Mouse (Mus musculus) adrenal gland, postnatal 4 days (tissue): ENCODE measurements around the gene F2. TPM values are rescaled to one million over a fixed set of nuclear protein-coding genes. Genes with fewer than 3 reads are reported as not detected.
A peak's percentile ranks its signal among the peaks of the same experiment; 100 is the strongest.

ENCODE experiments used
- DNase-seq, 2 experiments: peaks; one replicate each; pipeline ENCODE4 v3.0.0; 2021 to 2022; ENCODE audit warnings: low spot score in 2 of 2, mixed read lengths in 2 of 2
- long read RNA-seq, 2 experiments: library from polyadenylated mRNA; stranded (forward); transcript quantifications; one replicate each; pipeline ENCODE4 v2.0.0; 2021
- total RNA-seq, 2 experiments: library from RNA; stranded (reverse); gene quantifications; 2 replicates each; pipeline ENCODE4 v1.2.3; 2021

F2 gene
- 100 to 1,000 TPM in 1 of 2 experiments, 1 to 10 TPM in 1; 4.0 to 135 TPM for total RNA-seq
- long read RNA-seq, experiment 1, transcript F2-201 (14 exons, 1,988 nt) = major isoform, 161 of 207 reads
- long read RNA-seq, experiment 1, partial matches to known transcripts = 37 of 207 reads
- long read RNA-seq, experiment 1, other reads (novel, unspliced or antisense) = 9 of 207 reads
- long read RNA-seq, experiment 2, partial matches to known transcripts = 0 of 3 reads
- long read RNA-seq, experiment 2, other reads (novel, unspliced or antisense) = 0 of 3 reads

DNA sequence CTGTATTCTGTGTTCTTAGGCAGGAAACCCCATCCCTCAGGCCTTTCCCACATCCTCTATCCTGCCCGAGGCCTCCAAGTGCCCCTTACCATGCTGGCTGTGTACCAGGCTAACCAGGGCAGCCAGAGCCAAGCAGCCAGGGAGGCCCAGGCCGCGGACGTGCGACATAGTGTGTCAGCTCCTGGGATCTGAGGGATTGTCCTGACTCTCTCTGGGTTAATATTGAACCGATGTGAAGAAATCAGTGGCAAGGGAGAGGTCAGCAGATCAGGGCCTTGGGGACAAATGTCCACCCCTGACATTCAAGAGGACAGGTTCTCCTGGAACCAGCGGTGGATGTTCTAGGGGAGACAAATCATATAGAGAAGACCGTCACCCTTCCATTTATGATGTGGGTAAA is at the start of gene F2:
TSS of gene F2 (minus strand) at position 186 of the 400 bp plus-strand sequence.
- no peak for DNase-seq

DNA sequence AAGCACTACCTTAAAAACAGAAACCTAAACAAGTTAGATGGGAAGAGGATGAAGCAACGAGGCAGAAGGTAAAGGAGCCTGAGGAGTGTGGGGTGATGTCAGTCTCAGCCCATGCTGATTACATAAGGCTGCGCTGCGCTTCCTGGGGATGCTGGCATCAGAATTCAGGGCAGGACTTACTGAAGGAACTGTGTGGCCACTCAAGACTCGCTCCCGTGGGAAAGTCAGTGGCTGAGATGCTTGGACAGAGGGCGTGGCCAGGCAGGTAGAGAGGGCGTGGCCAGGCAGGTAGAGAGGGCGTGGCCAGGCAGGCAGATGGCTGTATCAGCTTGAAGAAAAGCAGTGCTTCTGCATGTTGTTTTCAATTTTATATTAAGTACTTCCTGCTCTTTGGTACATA is 47.7 kb upstream of the F2 start:
- no peak for DNase-seq

DNA sequence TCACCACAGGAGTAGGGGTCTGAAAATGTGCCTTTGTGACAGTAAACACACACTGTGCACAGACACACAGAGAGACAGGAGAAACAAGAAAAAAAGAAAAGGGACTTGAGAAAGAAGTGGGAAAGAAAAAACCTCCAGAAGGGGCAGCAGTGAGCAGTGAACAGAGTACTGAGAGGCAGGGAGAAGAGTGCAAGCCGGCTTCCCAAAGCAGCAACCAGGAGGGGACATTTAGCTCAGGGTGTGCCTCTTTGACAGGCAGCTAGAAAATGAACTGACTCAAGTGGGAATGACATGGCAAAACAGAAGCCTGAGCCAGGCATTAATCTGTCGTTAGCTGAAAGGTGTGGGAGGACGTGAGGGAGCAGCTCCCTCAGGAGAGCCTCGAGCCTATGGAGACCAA is 46.6 kb upstream of the F2 start:
- no peak for DNase-seq

DNA sequence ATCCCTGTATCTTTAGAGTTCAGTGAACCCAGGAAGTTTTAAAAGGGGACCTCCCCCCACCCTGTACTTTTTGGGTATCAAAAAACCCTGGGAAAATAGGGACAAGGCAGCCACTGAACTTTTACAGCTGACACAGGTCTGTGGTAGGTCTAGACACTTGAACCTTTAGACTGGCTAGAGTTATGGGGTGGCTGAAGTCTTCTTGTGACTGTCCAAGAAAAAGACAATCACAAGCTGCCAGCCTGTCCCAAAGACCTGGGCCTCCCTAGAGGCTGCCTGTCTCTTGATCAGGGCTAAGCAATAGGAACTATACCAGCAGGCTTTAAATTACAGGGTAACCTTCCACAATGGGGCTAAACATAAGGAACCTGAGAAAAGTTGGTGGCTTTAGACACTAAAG is 40.7 kb upstream of the F2 start:
- no peak for DNase-seq

DNA sequence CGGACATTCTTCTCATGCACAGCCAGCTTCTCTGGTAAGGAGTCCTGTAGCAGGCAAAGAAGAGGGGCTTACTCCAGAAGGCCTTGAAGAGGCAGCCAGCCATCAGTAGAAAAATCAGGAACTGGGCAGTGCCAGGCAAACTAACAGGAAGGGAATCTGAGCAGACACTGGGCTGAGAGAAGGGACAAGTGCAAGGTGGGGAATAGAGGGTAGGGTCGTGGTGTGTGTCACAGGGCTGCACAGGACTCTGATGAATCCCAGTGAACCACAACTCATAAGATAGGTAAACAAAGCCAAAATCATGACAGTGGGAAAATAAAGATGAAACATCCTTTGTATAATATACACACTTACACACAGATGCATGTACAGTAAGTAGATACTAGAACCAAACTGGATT is 40.2 kb upstream of the F2 start:
- no peak for DNase-seq

DNA sequence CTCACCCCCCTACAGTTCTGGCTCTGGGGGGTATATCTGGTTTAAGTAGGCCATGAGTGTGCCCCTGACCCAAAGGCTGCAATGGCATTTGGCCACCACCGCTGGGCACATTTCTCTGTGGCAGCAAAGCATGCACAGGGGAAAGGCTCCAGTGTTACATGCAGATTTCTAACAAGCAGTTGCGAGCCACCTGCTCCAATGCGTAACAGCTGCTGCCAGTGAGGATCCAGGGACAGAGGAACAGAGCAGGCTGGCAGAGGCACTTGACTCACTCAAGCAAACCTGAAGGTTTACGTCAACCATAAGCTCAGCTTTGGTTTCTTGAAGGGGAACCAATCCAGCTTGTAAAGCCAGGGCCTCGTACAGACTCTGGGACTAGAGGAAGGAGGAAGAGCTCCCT is 38.7 kb upstream of the F2 start:
- no peak for DNase-seq

DNA sequence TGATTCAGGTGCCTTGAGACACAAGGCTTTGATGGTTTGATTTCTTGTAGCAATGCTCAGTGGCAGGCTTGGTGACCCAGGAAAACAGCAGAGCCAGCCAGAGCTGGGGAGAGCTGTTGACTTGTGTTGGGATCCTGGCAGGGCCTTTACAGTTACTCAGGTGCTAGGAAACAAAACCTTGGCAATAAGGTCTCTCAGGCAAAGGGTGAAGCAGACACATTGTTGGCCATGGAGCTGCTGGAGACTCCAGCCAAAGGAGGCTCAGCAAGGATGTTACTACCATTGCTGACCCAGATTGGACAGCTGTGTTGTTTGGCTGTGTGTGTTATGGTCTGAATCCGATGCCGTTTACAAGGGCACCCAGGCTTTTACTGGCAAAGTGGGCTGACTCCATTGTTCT is 37.4 kb upstream of the F2 start:
- DNase-seq = no peak

DNA sequence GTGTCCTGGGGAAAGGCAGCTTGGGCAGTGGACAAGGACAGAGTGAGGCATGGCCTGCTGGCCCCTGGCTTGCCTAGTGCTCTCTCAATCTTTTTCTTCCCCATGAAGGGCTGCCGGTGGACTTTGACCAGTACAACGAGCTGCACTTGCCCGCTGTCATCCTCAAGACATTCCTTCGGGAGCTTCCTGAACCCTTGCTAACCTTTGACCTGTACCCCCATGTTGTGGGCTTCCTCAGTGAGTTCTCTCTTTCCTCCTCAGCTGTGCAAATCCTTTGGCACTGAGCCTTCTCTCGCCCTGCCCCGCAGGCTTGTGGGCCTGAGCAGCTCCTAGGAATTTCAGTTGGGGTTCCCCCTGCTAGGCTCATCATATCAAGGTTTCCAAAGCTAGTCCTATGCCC is 33.8 kb upstream of the F2 start:
- DNase-seq = no peak

DNA sequence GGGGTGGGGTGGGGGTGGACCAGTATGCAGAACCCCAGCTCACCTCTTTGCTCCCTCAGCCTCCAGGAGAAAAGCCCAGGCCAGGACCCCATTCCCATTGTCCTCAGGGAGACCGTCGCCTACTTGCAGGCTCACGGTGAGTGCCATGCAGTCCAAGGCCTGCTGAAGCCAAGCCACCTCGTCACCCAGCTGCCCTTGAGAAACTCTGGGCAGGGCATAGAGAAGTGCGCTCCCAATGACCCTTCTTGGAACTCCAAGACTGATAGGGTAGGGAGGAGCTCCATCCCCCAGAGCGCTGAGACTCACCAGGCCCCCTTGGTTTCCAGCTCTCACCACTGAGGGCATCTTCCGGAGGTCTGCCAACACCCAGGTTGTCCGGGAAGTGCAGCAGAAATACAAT is 33.1 kb upstream of the F2 start:
- DNase-seq = no peak

DNA sequence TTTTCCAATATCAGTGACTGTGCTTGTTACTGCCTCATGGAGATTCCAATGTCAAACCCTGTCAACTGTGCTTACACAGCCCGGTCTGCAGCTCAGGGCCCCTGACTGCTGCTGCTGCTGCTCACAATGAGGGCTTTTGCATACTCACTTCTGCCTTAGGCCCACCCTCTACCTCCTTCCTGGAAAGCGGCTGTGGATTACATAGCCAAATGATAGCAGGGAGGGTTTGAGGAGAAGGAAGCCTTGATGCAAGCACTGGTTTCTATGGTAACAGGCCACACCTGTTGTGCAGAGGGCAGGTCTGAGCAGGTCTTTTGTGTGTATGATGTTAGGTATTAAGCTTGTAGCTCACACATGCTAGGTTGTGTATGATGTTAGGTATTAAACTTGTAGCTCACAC is 31.5 kb upstream of the F2 start:
- DNase-seq = no peak

DNA sequence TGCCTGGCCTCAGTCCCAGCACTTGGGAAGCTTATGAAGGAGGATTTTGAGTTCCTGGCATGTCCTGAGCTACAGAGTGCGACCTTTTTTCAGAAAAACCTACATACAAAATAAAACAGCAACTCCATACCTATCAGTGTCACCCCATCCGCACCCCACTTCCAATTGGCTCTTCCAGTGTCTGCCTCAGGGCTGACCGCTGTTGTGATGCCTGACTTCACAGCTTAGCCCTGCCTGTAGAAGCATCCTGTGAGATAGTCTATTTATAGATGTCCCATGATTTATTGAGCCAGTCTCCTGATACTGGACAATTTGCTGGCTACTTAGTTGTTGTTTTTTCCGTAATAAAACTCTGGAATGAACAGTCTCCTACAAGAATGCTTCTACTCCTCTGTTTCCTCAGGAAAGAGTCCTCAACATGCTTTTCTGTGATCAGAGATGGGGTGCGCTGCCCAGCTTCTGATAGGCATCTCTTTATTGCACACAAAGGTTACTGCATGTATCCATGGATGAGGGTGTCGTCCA is 30.2 kb upstream of the F2 start:
- no peak for DNase-seq

DNA sequence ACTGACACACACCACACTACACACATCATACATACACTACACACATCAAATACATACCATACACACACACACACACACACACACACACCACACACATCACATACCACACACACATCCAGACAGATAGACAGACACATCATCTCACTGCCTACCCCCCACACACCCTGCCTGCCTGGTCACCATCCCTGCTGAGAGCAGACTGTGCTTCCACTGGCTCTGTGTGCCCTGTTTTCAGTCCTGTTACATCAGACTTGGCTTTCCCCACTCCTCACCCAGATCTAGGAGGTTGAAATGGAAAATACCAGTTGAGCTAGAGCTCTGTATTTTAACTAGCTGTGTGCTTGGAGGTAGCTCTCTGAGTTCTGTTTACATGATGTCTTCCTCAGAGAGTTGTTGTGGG is 28.6 kb upstream of the F2 start:
- DNase-seq = no peak

DNA sequence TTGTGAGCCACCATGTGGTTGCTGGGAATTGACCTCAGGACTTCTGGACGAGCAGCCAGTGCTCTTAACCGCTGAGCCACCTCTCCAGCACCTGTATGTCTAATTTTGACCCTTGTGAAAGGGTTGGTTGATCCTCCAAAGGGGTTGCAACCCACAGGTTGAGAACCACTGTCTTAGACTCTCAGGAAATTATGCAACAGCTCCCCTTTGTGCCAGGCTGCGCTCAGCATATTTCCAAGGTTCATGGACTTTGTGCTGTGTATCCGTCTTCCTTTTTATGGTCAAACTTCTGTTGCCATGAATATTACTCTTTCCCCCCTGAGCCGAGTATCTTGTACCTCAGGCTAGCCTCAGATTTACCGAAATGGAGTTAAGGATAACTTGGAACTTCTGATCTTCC is 24.8 kb upstream of the F2 start:
- DNase-seq = no peak

DNA sequence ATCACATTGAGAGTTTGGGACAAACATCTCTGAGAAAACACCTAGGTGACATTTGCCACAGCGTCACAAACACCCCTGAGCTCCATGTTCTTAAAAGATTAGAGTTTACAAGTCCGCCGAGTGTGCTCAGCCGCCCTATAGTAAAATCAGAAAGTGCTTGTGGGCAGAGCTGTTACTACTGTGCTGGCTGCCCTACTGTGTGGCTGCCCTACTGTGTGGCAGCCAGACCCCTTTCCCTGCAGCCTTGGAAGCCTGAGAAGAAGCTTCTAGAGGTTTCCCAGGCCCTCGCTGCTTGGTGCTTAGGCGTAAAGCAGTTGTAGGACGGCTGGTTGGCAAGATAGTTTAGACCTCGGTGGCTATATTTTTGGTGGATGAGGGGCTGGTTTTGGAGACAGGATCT is 23.4 kb upstream of the F2 start:
- no peak for DNase-seq

DNA sequence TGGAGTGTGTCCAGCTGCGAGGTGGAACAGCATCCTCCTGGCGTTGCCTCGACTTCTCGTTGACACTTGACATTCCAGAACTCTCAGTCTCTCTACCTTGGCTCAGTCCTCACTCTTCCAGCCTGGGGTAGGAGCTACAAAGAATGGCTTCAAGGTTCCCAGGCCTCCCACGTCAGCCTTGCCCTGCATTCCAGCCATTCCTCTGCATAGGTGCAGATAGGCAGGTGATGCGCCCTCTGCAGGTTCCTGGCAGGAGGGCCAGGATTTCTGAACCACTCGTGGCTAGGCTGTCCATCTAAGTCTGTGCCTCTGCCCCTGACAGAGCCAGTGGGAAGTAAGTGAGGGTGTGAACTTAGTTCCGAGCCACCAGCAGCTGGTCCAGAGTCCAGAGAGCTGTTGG is 20.6 kb upstream of the F2 start:
- DNase-seq = no peak

DNA sequence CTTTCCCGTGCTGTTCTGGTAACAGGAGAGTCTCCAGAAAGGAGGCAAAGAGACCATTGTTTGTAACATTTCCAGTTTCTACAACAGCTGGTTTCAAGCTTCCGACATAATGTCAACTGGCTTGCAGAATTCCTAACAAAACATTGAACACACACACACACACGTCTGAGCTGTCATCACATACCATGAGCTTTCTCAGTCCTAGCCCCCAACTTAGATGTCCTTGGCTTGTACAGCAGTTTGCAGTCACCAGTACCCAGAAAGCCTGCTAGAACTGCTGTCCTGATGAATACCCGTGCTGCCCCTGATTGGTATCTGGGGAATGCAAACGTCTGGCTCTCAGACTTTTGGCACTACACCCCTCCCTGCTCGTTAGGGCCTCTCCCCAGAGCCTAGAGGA is 19.6 kb upstream of the F2 start:
- DNase-seq = no peak

DNA sequence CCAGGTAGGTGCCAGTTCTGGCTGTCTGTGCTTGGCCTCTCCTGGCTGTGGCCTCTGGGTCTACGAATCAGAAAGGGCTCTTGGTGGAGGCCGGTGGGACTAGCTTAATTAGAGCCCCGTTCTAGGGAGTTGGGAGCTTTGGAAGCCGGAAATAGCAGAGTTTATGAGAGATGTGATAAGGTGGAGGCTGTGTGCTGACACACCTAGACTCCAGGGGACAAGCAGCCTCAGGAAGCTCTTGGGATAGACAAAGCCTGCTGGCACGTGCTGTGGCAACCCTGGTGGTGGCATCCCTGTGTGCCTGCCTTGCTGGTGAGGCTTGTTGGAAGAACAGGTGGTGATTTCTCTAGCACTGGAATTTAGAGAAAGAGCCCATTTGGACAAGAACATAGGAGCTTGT is 19.2 kb upstream of the F2 start:
- no peak for DNase-seq

DNA sequence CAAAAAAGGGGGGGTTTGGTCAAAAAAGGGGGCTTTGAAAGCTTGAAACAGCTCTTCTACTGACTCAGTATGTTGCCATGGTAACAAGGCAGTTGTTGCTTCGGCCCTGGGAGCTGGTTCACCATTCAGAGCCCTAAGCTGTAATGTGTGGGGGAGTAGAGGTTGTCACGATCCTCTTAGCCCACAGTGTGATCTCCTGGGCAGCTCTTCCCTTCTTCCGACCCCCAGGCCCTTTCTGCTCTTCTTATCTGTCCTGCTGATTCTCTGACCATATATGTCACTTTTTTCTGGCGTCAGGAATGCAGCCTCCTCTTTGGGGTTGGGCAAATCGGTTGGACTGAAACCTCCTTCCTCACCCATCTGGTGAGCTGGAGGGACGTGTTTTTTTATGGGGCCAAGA is 16.6 kb upstream of the F2 start:
- DNase-seq = no peak

DNA sequence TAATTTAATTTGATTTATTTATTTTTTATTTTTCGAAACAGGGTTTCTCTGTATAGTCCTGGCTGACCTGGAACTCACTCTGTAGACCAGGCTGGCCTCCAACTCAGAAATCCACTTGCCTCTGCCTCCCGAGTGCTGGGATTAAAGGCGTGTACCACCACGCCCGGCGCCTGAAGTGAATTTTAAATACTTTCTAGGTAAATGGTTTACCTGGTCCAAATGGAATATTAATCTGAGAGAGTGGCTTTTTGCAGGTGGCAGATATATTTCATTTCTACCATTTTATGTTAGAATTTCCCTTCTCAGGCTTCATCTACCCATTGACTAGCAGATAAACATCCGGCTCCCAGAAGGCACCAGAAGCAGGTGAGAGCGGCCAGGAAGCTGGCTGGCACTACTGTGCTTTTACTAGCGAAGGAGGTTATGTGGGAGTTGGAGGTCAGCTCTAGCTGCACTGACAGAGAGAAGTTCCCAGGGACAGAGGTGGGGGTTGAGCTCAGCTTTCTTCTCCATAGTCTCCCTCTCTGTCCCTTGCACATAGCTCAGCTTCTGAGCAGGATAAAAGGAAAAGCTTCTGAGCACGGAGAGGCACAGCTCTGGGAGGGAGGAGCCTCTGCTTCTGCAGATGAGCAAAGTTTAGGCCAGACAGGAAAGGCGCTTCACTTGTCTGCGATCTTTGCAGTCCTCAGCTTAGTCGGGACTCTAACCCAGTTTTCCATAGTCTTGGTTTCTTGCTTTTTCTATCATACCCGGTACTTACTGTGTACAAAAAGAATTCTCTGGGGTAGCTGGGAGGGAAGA is 15.4 kb upstream of the F2 start:
- DNase-seq = no peak

DNA sequence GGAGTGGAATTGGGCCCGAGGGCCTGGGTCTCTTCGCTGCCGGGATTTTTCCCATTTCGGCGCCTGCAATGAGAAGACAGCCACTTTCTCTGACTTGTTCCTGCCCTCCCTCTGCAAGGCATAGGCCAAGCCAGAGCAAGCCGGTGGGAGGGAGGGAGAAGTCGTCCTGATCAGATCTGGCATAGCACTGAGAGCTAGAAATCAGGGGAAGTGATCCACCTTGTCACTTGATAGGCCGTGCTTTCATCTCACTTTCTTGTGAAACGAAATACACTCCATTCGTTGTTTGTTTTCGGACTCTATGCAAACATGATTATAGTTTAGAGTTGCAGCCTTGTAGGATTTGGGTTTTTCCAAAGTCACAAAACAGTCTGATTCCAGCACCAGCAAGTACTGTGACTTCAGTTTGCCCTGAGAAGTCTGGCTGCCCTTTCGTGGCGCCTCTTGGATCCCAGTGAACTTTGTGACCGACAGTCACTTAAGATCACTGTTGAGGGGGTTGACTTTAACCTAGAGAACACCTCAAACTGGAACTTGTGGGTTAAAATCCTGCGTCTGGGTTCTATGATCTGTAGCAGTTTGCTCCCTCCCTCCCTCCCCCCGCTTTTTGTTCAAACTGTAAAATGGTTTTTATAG is 14.3 kb upstream of the F2 start:
- peak in 1 of 2 experiments; percentile 33 for DNase-seq

DNA sequence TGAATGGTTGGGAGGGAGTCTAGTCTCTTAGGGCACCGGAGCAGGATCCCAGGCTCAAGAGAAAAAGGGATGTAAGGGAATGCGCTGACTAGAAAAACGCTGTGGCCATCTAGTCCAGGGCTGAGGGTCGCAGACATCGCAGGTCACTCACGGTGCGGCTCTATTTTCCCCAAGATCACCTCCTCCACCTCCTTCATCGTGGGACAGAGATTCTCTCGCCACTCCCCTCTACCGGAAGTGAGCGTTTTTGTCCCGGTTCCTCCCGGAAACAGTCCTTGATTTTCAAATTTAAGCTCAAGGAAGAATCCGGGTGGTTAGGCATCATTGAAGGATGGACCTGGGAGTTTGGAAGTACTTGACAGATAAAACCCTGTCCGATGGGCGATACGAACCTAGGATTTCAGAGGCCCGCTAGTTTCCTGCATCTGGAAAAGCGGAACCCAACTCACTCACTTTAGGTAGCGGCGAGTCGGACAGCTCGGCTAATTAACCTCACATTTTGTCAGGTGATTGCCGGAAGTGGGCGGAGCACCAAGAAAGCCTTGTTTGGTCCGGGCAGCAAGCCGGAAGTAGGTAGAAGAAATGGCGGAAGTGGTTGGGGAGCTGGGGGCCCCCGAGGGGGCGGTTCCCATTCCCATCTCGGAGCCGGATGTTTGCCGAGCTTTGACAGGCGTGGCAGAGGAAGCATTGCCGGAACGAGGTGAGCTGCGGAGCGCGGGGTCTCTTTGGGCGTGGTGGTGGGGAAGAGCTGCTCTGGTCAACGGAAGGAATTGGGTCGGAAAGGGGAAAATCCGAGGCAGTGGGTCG is 13.5 kb upstream of the F2 start, which contains the start of the genes Zfp408 and Arhgap1:
TSS of gene Zfp408 (minus strand) at position 239 of the 807 bp plus-strand sequence.
TSS of gene Arhgap1 (plus strand) at position 308 of the 807 bp plus-strand sequence.
- DNase-seq = peak; percentile 85 to 91
